Mouse (Mus musculus): ENCODE results near the gene Arhgef25.

DNA sequence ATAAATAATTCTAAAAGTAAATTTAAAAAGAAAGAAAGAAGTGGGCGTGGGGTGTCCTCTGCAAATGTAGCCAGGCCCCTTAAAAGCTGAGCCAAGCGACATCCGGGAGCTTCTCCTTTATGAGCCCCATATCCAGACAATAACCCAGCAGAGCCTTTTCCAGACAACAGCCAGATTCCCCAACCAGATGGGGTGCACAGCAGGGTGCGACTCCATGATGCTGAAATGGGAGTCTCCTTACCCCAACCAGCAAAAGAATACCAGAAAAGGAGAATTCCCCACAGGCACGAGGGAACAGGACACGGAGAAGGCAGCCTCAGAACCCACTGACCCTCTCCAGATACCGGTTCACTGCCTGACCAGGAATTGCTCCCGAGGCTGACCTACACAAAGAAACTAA is 46.7 kb downstream of the Arhgef25 start:
- TF ChIP-seq CTCF (IDR thresholded peaks at IDR 0.05; ENCODE audit: low read depth) (no peak), EP300 (IDR thresholded peaks at IDR 0.05; ENCODE audit: low read depth) (no peak)
